Mouse (Mus musculus): ENCODE data around the gene Myh9. TPM values are rescaled to one million over a fixed set of nuclear protein-coding genes. Genes with fewer than 3 reads are reported as not detected.

Myh9 gene
- polyA plus RNA-seq, 1 experiment from 2014 or later: 32.0 TPM

DNA sequence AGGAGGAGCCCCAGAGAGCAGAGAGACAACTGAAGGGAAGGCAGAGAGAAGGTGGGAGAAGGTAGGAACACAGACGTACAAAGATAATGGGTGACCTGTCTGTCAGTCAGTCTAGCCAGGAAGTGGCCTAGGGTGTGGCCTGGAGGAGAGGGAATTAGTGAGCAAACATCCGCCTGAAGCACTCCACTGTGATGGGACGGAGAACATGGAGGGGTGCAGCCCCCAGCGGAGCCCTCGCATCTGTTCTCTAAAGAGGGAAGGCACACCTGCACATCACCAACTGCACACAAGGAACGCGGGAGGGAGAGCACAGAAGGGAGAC is 34.8 kb downstream of the Myh9 start:
- peaks cover 26% of the 10 kb centered on the region for H3K36me3 ChIP-seq
- no peak overlapping the region for H3K4me3 ChIP-seq
- H3K4me1 ChIP-seq: peaks cover 17% of the 10 kb centered on the region
- ATAC-seq (ENCODE audit: low FRiP score): no peak
- H3K9ac ChIP-seq: no peak overlapping the region
- H3K27me3 ChIP-seq: no peaks in the 10 kb centered on the region
- H3K27ac ChIP-seq: no peak overlapping the region
- H3K4me2 ChIP-seq (replicated peaks): no peak overlapping the region
- no peaks in the 10 kb centered on the region for H3K9me3 ChIP-seq (replicated peaks)
- WGBS: 87% methylated on average over 7 of the region's 7 CpGs

DNA sequence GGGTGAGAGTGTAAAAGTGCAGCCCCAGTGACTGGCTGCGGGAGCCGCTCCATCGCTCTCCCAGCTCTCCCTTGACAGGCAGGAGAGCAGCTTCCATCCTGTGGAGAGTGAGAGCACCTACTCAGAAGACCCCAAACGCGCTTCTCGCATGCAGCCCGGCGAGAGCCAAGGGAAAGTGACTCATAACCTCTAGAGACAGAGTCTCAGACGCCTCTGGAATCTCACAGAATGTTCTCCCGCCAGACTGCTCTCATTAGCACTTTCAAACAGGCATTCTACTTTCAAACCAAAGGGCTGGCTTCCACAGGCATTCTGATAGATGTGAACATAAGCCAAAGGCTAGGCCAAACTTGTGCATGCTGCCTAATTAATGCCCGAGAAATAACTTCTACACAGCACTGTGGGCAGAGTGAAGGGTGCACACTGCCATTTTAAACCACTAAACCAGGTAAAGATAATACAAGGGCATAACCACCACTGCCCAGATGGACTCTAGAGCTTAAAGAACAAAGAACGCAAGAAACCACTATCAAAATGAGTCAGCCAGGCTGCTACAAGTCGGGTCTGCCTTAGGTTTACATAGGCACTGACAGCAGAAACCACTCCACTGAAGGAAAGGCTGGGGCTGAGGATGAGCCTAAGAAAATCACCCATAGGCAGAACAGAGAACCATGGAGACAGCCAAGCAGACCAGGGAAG is 35.3 kb downstream of the Myh9 start:
- no peak overlapping the region for H3K4me2 ChIP-seq (replicated peaks)
- peaks cover 17% of the 10 kb centered on the region for H3K4me1 ChIP-seq
- no peak overlapping the region for H3K27ac ChIP-seq
- WGBS: 88% methylated on average over 13 of the region's 13 CpGs
- no peaks in the 10 kb centered on the region for H3K9me3 ChIP-seq (replicated peaks)
- H3K36me3 ChIP-seq: peaks cover 26% of the 10 kb centered on the region
- no peak overlapping the region for H3K9ac ChIP-seq
- ATAC-seq (ENCODE audit: low FRiP score): no peak
- H3K27me3 ChIP-seq: no peaks in the 10 kb centered on the region
- H3K4me3 ChIP-seq: no peak overlapping the region

DNA sequence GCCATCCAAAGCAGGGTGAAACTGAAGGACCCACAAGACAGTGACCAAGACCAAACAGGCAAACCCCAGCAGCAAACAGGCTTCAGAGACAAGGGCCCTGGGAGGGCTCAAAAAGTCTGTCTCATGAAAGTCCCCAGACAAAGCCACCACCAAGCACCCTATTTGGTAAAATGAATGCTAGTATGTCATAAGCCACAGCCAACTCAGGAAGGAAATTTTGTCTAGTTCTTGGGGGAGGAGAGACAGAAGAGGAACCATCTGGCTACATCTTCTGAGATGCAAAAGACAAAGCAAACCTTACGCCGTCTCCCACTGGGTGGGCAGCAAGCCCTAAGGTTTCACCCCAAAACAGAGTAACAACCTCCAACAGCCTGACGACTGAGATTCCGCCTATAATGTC is 36.3 kb downstream of the Myh9 start:
- no peak for ATAC-seq (ENCODE audit: low FRiP score)
- Histone ChIP-seq H3K27me3 (no peaks in the 10 kb centered on the region), H3K9me3 (replicated peaks) (no peaks in the 10 kb centered on the region), H3K36me3 (peaks cover 26% of the 10 kb centered on the region), H3K9ac (no peak overlapping the region), H3K27ac (no peak overlapping the region), H3K4me3 (no peak overlapping the region), H3K4me2 (replicated peaks) (no peak overlapping the region), H3K4me1 (peaks cover 11% of the 10 kb centered on the region)
- WGBS: 79% methylated on average over 4 of the region's 4 CpGs

DNA sequence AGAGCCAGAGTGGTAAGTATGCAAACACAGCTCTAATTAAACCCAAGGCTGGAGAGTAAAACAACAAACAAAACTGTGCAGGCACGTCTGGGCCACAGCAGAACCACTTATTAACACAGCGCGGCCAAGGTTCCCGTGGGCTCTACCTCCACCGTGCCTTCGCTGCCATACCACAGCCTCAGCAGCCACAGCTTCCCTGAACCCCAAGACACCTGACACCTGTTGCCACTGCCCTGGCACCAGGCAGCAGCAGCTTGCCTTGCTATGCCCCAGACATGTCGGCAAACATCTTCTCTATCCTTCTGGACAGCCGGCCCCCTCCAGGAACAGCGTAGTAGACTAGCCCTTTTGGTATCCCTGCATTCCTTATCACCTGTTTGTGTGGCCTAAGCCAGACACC is 37.0 kb downstream of the Myh9 start:
- peaks cover 26% of the 10 kb centered on the region for H3K36me3 ChIP-seq
- no peak overlapping the region for H3K4me2 ChIP-seq (replicated peaks)
- H3K4me1 ChIP-seq: peaks cover 5% of the 10 kb centered on the region; the same call in 1 of the 2 replicates
- ATAC-seq (ENCODE audit: low FRiP score): no peak
- H3K9me3 ChIP-seq (replicated peaks): no peaks in the 10 kb centered on the region
- no peaks in the 10 kb centered on the region for H3K27me3 ChIP-seq
- H3K4me3 ChIP-seq: no peak overlapping the region
- WGBS: 83% methylated on average over 9 of the region's 9 CpGs
- no peak overlapping the region for H3K9ac ChIP-seq
- 0 out of 2 replicates have a peak overlapping the region, but pooled peaks have one; percentile 35 for H3K27ac ChIP-seq

DNA sequence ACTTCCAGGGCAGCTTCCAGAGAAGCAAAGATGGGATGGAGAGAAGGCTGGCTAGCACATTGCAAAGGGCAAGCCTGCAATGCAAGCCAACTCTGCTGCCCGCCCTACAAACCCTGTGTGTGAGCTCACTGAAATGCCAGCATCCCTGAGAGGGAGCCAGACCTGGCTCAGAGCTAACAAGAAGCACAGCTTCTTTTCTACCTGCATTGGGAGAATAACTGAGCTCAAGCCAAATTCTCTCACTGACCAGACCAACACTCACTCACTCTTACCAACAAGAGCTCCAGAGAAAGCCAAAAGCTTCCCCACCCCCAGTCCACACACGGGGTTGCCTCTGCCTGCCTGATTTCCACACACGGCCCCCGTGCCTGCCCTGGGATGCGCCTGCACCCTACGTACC is 37.5 kb downstream of the Myh9 start:
- Histone ChIP-seq H3K27me3 (no peaks in the 10 kb centered on the region), H3K4me2 (replicated peaks) (no peak overlapping the region), H3K27ac (0 out of 2 replicates have a peak overlapping the region, but pooled peaks have one; percentile 35), H3K9ac (no peak overlapping the region), H3K9me3 (replicated peaks) (no peaks in the 10 kb centered on the region), H3K4me1 (peaks cover 10% of the 10 kb centered on the region), H3K4me3 (no peak overlapping the region), H3K36me3 (peaks cover 26% of the 10 kb centered on the region)
- ATAC-seq (ENCODE audit: low FRiP score): no peak
- 86% methylated on average over 6 of the region's 6 CpGs for WGBS

DNA sequence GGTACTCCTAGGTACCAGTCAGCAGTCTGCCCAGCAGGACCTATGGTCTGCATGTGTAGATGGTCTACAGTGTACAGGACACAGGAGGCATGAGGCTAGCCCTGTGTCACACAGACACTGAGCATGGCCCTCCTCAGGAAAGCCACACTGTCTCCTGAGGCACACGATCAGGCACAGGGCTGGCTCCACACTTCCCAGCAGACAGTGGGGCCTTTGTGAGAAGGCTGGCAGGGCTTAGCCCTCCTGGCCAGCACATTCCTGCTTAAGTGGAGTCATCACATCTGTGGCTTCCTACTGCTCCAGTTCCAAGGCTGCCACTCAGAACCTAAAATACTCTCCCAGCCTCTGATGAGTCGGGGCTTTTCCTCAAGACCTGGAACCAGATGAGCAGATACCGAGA is 38.2 kb downstream of the Myh9 start:
- H3K27ac ChIP-seq: no peak overlapping the region
- H3K4me1 ChIP-seq: peaks cover 17% of the 10 kb centered on the region
- no peaks in the 10 kb centered on the region for H3K27me3 ChIP-seq
- peaks cover 26% of the 10 kb centered on the region for H3K36me3 ChIP-seq
- H3K4me2 ChIP-seq (replicated peaks): no peak overlapping the region
- no peak for ATAC-seq (ENCODE audit: low FRiP score)
- 62% methylated on average over 3 of the region's 3 CpGs for WGBS
- no peak overlapping the region for H3K9ac ChIP-seq
- no peaks in the 10 kb centered on the region for H3K9me3 ChIP-seq (replicated peaks)
- no peak overlapping the region for H3K4me3 ChIP-seq

DNA sequence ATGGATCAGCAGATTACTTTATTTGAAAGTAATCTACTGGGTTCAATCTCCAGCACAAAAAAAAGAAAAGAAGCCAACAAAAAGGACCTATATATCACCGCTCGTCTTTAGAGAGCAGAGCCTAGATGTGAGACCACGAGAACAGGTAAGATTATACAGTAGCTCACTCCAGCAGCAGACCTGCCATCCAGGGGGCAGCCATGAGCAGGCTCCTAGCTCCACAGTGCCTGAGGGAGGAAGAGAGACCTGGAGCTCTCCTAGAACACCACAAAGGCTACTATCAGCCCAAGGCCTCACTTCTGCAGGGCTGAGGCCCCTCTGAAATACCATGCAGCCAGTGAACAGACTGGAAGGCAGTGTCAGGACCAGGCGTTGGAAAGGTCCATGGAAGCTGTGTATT is 39.0 kb downstream of the Myh9 start:
- 90% methylated on average over 4 of the region's 4 CpGs for WGBS
- H3K36me3 ChIP-seq: peaks cover 23% of the 10 kb centered on the region
- no peak for ATAC-seq (ENCODE audit: low FRiP score)
- no peaks in the 10 kb centered on the region for H3K9me3 ChIP-seq (replicated peaks)
- peak overlapping the region; percentile 23; the same call in 1 of the 2 replicates for H3K27ac ChIP-seq
- no peak overlapping the region for H3K4me3 ChIP-seq
- H3K4me1 ChIP-seq: peaks cover 24% of the 10 kb centered on the region
- H3K9ac ChIP-seq: no peak overlapping the region
- H3K27me3 ChIP-seq: no peaks in the 10 kb centered on the region
- no peak overlapping the region for H3K4me2 ChIP-seq (replicated peaks)

DNA sequence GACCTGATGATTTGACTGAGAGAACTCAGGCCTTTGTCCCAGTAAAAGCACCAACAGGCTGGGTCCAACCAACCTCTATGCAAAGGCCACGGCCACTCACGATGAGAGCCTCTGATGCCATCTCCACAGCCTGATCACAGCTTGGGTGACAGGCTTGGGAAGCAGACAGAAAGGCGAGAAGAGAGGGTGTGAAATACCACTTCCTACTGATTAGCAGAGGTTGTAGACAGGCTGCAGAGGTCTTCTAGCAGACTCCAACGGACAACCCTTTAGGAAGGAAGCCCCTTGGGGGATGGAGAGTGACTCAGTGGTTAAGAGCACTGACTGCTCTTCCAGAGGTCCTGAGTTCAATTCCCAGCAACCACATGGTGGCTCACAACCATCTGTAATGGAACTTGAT is 40.8 kb downstream of the Myh9 start:
- 78% methylated on average over 4 of the region's 4 CpGs for WGBS
- 0 out of 2 replicates have a peak, but pooled peaks cover 18% of the 10 kb centered on the region for H3K36me3 ChIP-seq

DNA sequence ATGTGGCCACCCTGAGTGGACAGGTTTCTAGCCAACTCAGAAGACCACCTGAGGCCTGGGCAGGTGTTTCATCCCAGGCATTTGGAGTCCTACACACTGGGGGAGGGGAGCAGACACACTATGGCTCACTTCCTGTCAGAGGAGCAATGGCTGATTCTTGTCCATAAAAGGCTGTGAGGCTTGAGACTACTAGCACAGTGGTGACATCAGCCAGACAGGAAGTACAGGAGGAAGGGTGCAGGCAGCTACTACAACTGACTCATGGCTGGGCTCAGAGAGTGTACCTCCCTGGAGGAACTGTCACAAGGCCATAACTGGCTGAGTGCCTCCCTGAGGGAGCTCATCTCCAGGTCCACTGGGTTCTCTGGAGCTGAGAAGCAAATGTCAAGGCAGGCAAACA is 41.5 kb downstream of the Myh9 start:
- H3K9me3 ChIP-seq (replicated peaks): no peaks in the 10 kb centered on the region
- peaks cover 28% of the 10 kb centered on the region for H3K4me1 ChIP-seq
- no peak for ATAC-seq (ENCODE audit: low FRiP score)
- H3K9ac ChIP-seq: no peak overlapping the region
- H3K4me2 ChIP-seq (replicated peaks): no peak overlapping the region
- H3K4me3 ChIP-seq: no peak overlapping the region
- peak overlapping the region; percentile 40; the same call in 1 of the 2 replicates for H3K27ac ChIP-seq
- H3K27me3 ChIP-seq: no peaks in the 10 kb centered on the region
- H3K36me3 ChIP-seq: peaks cover 22% of the 10 kb centered on the region; the same call in 1 of the 2 replicates

More for the DNA sequence above, 40.8 kb downstream of the Myh9 start:
- peak overlapping the region; percentile 40; the same call in 1 of the 2 replicates for H3K27ac ChIP-seq
- no peak overlapping the region for H3K4me3 ChIP-seq
- H3K9me3 ChIP-seq (replicated peaks): no peaks in the 10 kb centered on the region
- H3K4me1 ChIP-seq: peaks cover 28% of the 10 kb centered on the region
- H3K4me2 ChIP-seq (replicated peaks): no peak overlapping the region
- no peak for ATAC-seq (ENCODE audit: low FRiP score)
- H3K9ac ChIP-seq: no peak overlapping the region
- H3K27me3 ChIP-seq: no peaks in the 10 kb centered on the region

DNA sequence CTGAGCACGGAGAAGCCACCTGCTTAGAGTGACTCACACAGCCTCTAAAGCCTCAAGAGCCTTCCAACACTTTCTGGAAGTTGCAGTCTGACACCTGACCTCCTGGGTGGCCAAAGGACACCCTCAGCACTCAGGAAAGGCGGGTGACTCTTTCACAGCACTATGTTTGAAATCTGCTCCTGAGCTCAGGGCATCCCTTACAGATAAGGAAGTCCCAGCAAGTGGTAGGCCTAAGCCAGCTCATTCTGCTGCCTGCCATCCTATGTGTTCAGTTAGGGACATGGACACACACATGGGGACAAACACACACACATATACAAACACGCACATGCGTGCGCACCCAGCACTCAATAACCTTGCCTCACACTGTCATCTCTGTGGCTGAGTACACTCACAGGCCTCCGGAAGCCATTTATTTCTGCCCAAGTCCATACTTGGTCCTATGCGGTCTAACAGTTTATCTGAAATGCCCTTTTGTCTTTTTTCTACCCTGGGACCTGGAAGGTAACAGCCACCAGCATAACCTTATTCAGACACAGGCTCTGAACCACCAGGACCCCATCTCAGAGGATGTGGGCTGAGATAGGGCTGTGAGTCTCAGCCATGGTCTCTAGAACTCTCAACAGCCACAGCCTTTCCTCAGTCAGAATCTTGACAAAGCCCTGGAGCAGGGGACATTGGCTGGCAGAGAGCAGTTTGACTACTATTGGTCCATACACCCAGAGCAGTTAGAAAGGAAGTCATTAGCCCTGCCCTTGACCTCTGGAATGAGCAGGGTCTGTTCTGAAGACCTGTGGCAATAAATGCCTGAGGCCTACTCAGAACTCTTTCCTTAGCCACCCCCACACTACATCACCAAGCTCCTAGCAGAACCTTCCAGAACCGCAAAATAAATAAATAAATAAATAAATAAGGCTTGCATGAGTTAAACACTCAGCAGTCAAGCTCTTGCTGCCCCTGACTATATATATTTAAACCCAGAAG is 42.2 kb downstream of the Myh9 start:
- no peak for ATAC-seq (ENCODE audit: low FRiP score)
- Histone ChIP-seq H3K4me3 (no peak overlapping the region), H3K36me3 (peaks cover 27% of the 10 kb centered on the region; the same call in 1 of the 2 replicates), H3K9ac (no peak overlapping the region), H3K4me1 (peaks cover 28% of the 10 kb centered on the region), H3K27me3 (no peaks in the 10 kb centered on the region), H3K9me3 (replicated peaks) (no peaks in the 10 kb centered on the region), H3K27ac (peak overlapping the region; percentile 83), H3K4me2 (replicated peaks) (no peak overlapping the region)
- WGBS: 86% methylated on average over 8 of the region's 8 CpGs

DNA sequence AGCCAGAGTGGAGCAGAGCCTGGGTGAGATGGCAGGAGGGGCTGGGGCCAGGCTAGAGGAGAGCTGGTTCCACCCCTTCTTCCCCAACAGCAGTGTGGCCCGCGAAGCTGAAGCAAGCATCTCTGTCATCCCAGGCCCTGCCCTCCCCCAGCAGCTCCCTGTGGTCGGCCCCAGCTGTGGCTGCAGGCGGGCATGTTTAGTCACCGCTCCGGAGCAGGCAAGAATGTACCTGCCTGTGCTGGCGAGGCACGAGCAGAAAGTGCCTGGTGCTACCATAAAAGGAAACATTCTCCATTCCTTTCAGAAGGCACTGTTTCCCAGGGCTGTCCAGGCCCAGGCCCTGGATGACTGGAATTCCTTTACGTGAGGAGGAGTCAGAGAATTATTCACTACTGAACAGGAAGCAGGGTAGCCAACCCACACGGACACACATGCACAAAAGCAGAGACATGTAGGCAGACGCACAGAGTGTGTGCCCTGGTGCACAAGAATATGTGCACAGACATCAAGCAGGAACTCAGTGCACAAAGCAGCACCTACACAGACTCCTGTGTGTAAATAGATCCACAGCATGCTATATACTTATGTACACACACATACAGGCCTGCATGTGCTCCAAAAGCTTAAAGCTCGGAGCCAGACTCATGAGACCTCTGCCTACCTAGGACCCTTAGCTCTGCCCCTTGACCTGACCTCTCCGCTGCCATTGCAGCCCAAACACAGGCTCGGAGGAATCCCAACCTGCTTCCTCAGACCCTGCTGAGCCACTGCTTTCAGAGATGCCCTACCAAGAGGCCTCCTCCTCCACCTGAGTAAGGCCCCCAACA is 43.1 kb downstream of the Myh9 start:
- Histone ChIP-seq H3K36me3 (peaks cover 22% of the 10 kb centered on the region; the same call in 1 of the 2 replicates), H3K4me1 (peaks cover 28% of the 10 kb centered on the region), H3K4me2 (replicated peaks) (0 out of 2 replicates have a peak overlapping the region, but pooled peaks have one; percentile 19), H3K27me3 (no peaks in the 10 kb centered on the region), H3K9me3 (replicated peaks) (no peaks in the 10 kb centered on the region), H3K27ac (peak overlapping the region; percentile 83), H3K4me3 (no peak overlapping the region), H3K9ac (peak overlapping the region; percentile 42)
- ATAC-seq (ENCODE audit: low FRiP score): peak; percentile 47; the same call in 1 of the 2 replicates
- WGBS: 21% methylated on average over 14 of the region's 14 CpGs
